Mouse (Mus musculus) liver, embryonic 11.5 days (tissue): ENCODE data around the gene Uhrf1bp1. TPM values are rescaled to one million over a fixed set of nuclear protein-coding genes. Genes with fewer than 3 reads are reported as not detected.

Experiments used
- ATAC-seq: fragments of 200-750 bp; cut with Nextera tagmentation; replicated peaks from 2 replicates; pipeline ENCODE4 v1.8.0; 2017; ENCODE audit warnings: moderate number of reproducible peaks, mild to moderate bottlenecking, moderate TSS enrichment, moderate library complexity; ENCODE audit not compliant: low FRiP score
- DNase-seq: peaks from one replicate; pipeline ENCODE4 v3.0.0-alpha.2; 2017; ENCODE audit warnings: low spot score
- H3K27ac ChIP-seq: fragments of 300-500 bp; sonication (generic); 2 replicates; pipeline ENCODE4 v1.5.1; 2014; ENCODE audit warnings: mild to moderate bottlenecking, low read depth, low read length, control low read depth
- H3K27me3 ChIP-seq: fragments of 300-500 bp; sonication (generic); replicated peaks from 2 replicates; pipeline ENCODE4 v1.6.1; 2014; ENCODE audit warnings: low read length, mixed read lengths; ENCODE audit not compliant: control insufficient read depth, insufficient read depth
- H3K36me3 ChIP-seq: fragments of 300-500 bp; sonication (generic); 2 replicates; pipeline ENCODE4 v1.6.1; 2014; ENCODE audit warnings: mild to moderate bottlenecking, low read length, moderate library complexity, mixed read lengths; ENCODE audit not compliant: control insufficient read depth, insufficient read depth
- H3K4me1 ChIP-seq: fragments of 300-500 bp; sonication (generic); replicated peaks from 2 replicates; pipeline ENCODE4 v1.6.1; 2014; ENCODE audit warnings: low read length, mixed read lengths; ENCODE audit not compliant: control insufficient read depth, insufficient read depth
- H3K4me2 ChIP-seq: fragments of 300-500 bp; sonication (generic); 2 replicates; pipeline ENCODE4 v1.6.1; 2014; ENCODE audit warnings: mild to moderate bottlenecking, control low read depth, moderate library complexity
- H3K4me3 ChIP-seq: fragments of 300-500 bp; sonication (generic); 2 replicates; pipeline ENCODE4 v1.5.1; 2014; ENCODE audit warnings: low read depth, low read length, control low read depth
- H3K9ac ChIP-seq: fragments of 300-500 bp; sonication (generic); 2 replicates; pipeline ENCODE4 v1.6.1; 2014; ENCODE audit warnings: low read depth, low read length, control low read depth
- H3K9me3 ChIP-seq: fragments of 300-500 bp; sonication (generic); 2 replicates; pipeline ENCODE4 v1.6.1; 2016; ENCODE audit warnings: low read length, inconsistent platforms, mixed read lengths; ENCODE audit not compliant: control insufficient read depth
- WGBS: fragments of 180-500 bp; shearing (Covaris S2); extraction: QIAGEN DNeasy Blood & Tissue Kit; methylation state at CpG from one replicate; pipeline ENCODE4 v1.1.7; 2014; 5-methylcytosine and 5-hydroxymethylcytosine counted together
- polyA plus RNA-seq: library from polyadenylated mRNA; unstranded; fragments of >200 nt; fragmentation: Nextera tagmentation; extraction: Ambion mirVana; gene quantifications from 2 replicates; pipeline ENCODE4 v1.2.1, GENCODE M21; 2014

The Uhrf1bp1 gene
- polyA plus RNA-seq, 1 experiment from 2014 or later: 9.4 TPM

- 81% methylated on average over 4 of the region's 4 CpGs for WGBS
- DNase-seq (no peak), ATAC-seq (no peak)
- Histone ChIP-seq H3K9ac (no peak overlapping the region), H3K9me3 (no peaks in the 10 kb centered on the region), H3K36me3 (no peaks in the 10 kb centered on the region), H3K27me3 (no peaks in the 10 kb centered on the region), H3K4me3 (no peak overlapping the region), H3K27ac (no peak overlapping the region), H3K4me1 (0 out of 2 replicates have a peak, but pooled peaks cover 2% of the 10 kb centered on the region), H3K4me2 (no peak overlapping the region)
These were observed 60.1 kb downstream of the Uhrf1bp1 start for GRCm38 (mm10) chr17:27916366-27916765.

- no peaks in the 10 kb centered on the region for H3K36me3 ChIP-seq
- no peak for ATAC-seq
These were observed 64.4 kb downstream of the Uhrf1bp1 start for GRCm38 (mm10) chr17:27920676-27921075.

DNA sequence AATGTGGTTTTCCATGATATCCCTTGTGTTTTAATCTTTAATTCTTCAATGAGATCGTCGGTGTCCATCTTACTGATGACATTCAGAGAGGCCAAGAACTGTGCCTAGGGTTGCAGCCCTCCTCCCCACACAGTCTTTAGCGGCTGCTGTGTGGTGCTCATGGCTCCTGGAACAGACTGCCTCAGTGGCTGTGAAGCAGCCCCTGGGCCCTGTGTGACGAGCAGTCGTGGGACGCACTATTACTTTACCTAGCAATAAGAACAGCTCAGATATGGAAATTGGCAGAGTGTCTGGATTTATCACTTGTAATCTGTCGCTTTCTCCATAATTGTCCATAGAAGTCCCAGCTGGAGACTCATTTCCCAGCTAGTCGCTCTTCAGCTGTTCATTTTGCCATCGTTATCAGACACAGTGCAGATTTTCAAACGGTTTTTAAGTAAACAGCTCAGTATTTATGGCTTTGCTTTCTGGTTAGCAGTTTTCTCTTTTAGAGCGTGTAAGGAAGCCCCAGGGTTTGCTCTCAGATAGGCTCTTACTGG lies 66.0 kb downstream of the Uhrf1bp1 start:
- H3K4me1 ChIP-seq: 0 out of 2 replicates have a peak, but pooled peaks cover 2% of the 10 kb centered on the region

More at GRCm38 (mm10) chr17:27920676-27921075, 64.4 kb downstream of the Uhrf1bp1 start:
- no peak overlapping the region for H3K4me3 ChIP-seq
- H3K4me1 ChIP-seq: 0 out of 2 replicates have a peak, but pooled peaks cover 2% of the 10 kb centered on the region
- 77% methylated on average over 4 of the region's 4 CpGs for whole genome bisulfite sequencing
- no peak overlapping the region for H3K27ac ChIP-seq
- H3K9me3 ChIP-seq: no peaks in the 10 kb centered on the region
- no peaks in the 10 kb centered on the region for H3K27me3 ChIP-seq
- no peak for DNase-seq
- H3K4me2 ChIP-seq: no peak overlapping the region
- no peak overlapping the region for H3K9ac ChIP-seq

GRCm38 (mm10) chr17:27925054-27925453 lies 68.8 kb downstream of the Uhrf1bp1 start:
- H3K4me3 ChIP-seq: no peak overlapping the region
- DNase-seq: no peak
- no peaks in the 10 kb centered on the region for H3K9me3 ChIP-seq
- no peaks in the 10 kb centered on the region for H3K36me3 ChIP-seq
- H3K27ac ChIP-seq: no peak overlapping the region
- no peak overlapping the region for H3K9ac ChIP-seq
- H3K4me2 ChIP-seq: no peak overlapping the region
- 86% methylated on average over 4 of the region's 4 CpGs for WGBS
- H3K4me1 ChIP-seq: no peaks in the 10 kb centered on the region
- H3K27me3 ChIP-seq: no peaks in the 10 kb centered on the region
- ATAC-seq: no peak

More for the DNA sequence above, 66.0 kb downstream of the Uhrf1bp1 start:
- no peaks in the 10 kb centered on the region for H3K27me3 ChIP-seq
- H3K9ac ChIP-seq: no peak overlapping the region
- H3K4me2 ChIP-seq: no peak overlapping the region
- H3K36me3 ChIP-seq: no peaks in the 10 kb centered on the region
- DNase-seq: no peak
- H3K27ac ChIP-seq: no peak overlapping the region
- no peak overlapping the region for H3K4me3 ChIP-seq
- no peak for ATAC-seq
- no peaks in the 10 kb centered on the region for H3K9me3 ChIP-seq
- 85% methylated on average over 11 of the region's 11 CpGs for WGBS

DNA sequence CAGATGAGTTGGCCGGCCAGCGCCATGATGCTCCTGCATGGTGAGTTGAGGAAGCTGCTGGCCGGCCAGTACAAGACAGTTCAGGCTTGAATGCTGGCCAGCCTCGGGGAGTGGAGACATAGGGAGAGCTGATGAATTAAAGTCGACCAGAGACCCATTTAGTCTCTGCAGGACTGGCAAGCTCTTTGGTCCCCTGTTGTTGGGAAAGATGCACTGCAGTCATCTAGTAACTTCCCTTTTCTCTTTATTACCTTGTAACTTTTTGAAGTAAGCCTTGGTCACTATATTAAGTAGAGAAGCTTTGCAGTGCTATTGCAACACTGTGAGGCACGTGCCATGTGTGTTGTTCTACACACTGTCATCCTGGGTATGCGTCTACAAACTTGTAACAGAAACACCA lies 69.3 kb downstream of the Uhrf1bp1 start:
- ATAC-seq: no peak
- no peaks in the 10 kb centered on the region for H3K4me1 ChIP-seq
- 79% methylated on average over 7 of the region's 7 CpGs for WGBS

GRCm38 (mm10) chr17:27930291-27930690 lies 74.0 kb downstream of the Uhrf1bp1 start:
- no peak overlapping the region for H3K27ac ChIP-seq
- H3K9me3 ChIP-seq: no peaks in the 10 kb centered on the region
- 85% methylated on average over 5 of the region's 5 CpGs for WGBS
- no peaks in the 10 kb centered on the region for H3K4me1 ChIP-seq
- H3K4me3 ChIP-seq: no peak overlapping the region
- no peaks in the 10 kb centered on the region for H3K27me3 ChIP-seq
- no peaks in the 10 kb centered on the region for H3K36me3 ChIP-seq
- no peak for ATAC-seq
- DNase-seq: no peak
- no peak overlapping the region for H3K9ac ChIP-seq
- no peak overlapping the region for H3K4me2 ChIP-seq

More for the DNA sequence above, 69.3 kb downstream of the Uhrf1bp1 start:
- Histone ChIP-seq H3K27ac (no peak overlapping the region), H3K9me3 (no peaks in the 10 kb centered on the region), H3K27me3 (no peaks in the 10 kb centered on the region), H3K9ac (no peak overlapping the region), H3K36me3 (no peaks in the 10 kb centered on the region), H3K4me2 (no peak overlapping the region), H3K4me3 (no peak overlapping the region)
- no peak for DNase-seq

- no peak overlapping the region for H3K4me2 ChIP-seq
- no peaks in the 10 kb centered on the region for H3K9me3 ChIP-seq
- no peaks in the 10 kb centered on the region for H3K36me3 ChIP-seq
- no peak overlapping the region for H3K9ac ChIP-seq
- no peaks in the 10 kb centered on the region for H3K27me3 ChIP-seq
- no peak for ATAC-seq
- H3K4me1 ChIP-seq: no peaks in the 10 kb centered on the region
- no peak overlapping the region for H3K27ac ChIP-seq
- no peak for DNase-seq
- 80% methylated on average over 4 of the region's 4 CpGs for WGBS
- no peak overlapping the region for H3K4me3 ChIP-seq
These were observed 75.6 kb downstream of the Uhrf1bp1 start for GRCm38 (mm10) chr17:27931826-27932225.

- DNase-seq: no peak
- no peak for ATAC-seq
- H3K36me3 ChIP-seq: no peaks in the 10 kb centered on the region
- WGBS: 86% methylated on average over 10 of the region's 10 CpGs
- H3K27ac ChIP-seq: no peak overlapping the region
- no peak overlapping the region for H3K9ac ChIP-seq
- peaks cover 6% of the 10 kb centered on the region; the same call in 1 of the 2 replicates for H3K4me1 ChIP-seq
- no peak overlapping the region for H3K4me3 ChIP-seq
- no peaks in the 10 kb centered on the region for H3K27me3 ChIP-seq
- H3K9me3 ChIP-seq: no peaks in the 10 kb centered on the region
- no peak overlapping the region for H3K4me2 ChIP-seq
These were observed 78.1 kb downstream of the Uhrf1bp1 start for GRCm38 (mm10) chr17:27934136-27934910.

DNA sequence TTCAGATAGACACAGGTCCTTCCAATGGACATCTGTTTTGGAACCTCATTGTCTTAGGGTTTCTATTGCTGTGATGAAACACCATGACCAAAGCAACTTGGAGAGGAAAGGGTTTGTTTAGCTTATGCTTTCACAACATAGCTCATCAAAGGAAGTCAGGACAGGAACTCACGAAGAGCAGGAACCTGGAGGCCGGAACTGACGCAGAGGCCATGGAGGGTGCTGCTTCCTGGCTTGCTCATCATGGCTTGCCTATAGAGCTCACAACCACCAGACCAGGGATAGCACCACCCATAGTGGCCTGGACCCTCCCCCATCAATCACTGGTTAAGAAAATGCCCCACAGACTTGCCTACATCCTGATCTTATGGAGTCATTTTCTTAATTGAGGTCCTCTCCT lies 78.8 kb downstream of the Uhrf1bp1 start:
- ATAC-seq: no peak
- DNase-seq: no peak
- H3K36me3 ChIP-seq: no peaks in the 10 kb centered on the region
- H3K4me3 ChIP-seq: no peak overlapping the region
- no peak overlapping the region for H3K4me2 ChIP-seq
- no peaks in the 10 kb centered on the region for H3K9me3 ChIP-seq
- 69% methylated on average over 3 of the region's 3 CpGs for WGBS
- H3K27me3 ChIP-seq: no peaks in the 10 kb centered on the region
- peaks cover 6% of the 10 kb centered on the region for H3K4me1 ChIP-seq
- H3K27ac ChIP-seq: no peak overlapping the region
- H3K9ac ChIP-seq: no peak overlapping the region
